Mouse (Mus musculus) embryonic fibroblast, embryonic 13.5 days (primary cell): ENCODE measurements at regions not wholly inside any gene's neighbourhood (a gene's known extent, or its start where the extent isn't known, plus 50 kb on each side); places are given as distances from the start of the nearest gene placed in this dataset.

ENCODE experiments used
- CTCF ChIP-seq: IDR thresholded peaks from 2 replicates; pipeline ENCODE4 v1.5.1; 2011; ENCODE audit warnings: mild to moderate bottlenecking, control low read depth, low read length, moderate library complexity, borderline replicate concordance; ENCODE audit not compliant: insufficient read depth
- POLR2A ChIP-seq: IDR thresholded peaks from 2 replicates; pipeline ENCODE4 v1.6.1; 2011; ENCODE audit warnings: low read depth, mild to moderate bottlenecking, control low read depth, low read length, moderate library complexity

DNA sequence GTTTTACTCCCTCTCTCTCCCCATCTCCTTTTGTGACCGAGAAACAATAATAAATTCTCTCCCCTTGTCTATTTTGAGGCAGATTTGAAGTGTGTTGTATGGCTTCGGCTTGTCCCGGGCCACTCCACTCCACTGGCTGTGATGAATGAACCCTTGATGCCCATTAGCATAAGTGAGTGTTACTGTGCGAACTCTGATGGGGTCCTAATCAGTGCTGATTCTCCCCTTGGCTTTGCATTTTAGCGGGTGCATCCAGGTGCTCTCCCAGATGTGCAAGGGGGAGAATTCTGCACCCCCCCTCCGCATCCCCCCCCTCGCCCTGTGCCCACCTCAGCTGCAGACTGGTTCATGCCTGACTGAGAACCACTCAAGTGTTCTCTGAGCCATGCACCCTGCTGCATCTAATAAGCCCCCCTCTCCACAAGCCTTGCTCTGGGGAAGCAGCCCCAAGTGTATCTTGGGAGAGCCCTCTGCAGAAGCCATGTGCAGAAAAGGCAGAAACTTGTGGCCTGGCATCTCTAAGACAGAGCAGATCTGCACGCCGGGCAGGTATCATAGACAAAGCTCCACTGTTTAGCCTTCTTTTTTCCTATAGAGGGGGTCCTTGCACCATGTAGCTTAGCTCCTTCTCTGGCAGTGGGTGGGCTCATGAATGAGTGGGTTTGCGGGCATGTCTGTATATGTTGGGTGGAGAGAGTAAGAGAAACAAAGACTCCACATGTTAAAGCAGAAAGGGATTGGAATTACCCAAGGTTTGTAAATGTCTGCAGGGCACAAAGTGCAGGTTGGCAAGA lies 507.5 kb downstream of the Slc4a3 start:
- TF ChIP-seq CTCF (no peak), POLR2A (no peak)
